Mouse (Mus musculus): ENCODE data around the gene Kazald1.
"Not testable (repeated sequence)": the region's sequence is repeated elsewhere in the genome, so short reads cannot be mapped to it uniquely, and the experiment has no call there.

The Kazald1 gene

DNA sequence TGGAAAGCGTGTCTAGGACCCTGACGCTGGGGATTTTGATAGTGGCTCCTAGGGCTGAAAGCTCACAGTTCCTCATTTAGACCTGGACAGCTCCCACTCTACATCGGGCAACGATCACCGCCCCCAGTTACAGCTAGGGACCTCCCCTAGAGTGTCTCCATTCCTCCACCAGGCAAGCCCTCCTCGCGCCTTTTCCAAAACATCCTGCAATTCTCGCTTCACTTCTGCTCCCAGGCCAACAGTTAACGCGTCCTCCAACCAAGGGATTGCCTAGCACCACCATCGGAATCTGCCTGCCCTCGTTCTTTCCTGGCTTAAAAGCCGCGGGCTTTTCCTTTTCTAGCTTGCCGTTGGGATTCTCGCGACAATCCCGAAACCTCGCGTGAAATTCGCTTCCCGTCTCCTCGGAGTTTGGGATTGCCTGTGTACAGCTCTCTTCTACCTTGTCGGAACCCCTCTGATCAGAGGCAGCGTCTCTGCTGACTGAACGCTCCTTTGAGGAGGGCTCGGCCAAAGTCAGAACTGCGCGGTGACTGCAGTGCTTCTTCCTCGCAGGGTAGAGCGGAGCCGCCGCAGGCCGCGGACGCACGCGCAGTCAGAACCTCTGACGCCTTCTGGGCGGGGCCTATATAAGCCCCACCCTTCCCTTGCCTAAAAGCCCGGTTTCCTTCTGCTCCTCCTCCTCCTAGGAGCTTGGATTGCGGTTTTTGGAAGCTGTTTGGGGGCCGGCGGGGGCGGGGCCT, at the start of gene Kazald1:
Gene Kazald1 (plus strand): TSS at position 662 of the 743 bp plus-strand sequence.
- DNase-seq (ENCODE audit: low spot score in 2 of 2) = peak; percentile 93

DNA sequence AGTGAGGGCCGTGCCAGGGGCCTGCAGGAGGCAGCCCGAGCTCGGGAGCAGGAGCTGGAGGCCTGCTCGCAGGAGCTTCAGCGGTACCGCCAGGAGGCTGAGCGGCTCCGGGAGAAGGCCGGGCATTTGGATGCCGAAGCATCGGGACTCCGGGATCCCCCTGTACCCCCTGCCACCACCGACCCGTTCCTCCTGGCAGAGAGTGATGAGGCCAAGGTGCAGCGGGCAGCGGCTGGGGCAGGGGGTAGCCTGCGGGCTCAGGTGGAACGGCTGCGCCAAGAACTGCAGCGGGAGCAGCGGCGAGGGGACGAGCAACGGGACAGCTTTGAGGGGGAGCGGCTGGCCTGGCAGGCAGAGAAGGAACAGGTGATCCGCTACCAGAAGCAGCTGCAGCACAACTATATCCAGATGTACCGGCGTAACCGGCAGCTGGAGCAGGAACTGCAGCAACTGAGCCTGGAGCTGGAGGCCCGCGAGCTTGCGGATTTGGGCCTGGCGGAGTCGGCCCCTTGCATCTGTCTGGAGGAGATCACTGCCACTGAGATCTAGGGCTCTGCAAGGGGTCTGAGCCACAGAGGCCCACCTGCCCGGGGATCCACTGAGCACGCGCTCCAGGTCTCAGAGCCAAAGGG, 49.0 kb upstream of the Kazald1 start:
- DNase-seq (ENCODE audit: low spot score in 2 of 2) = no peak

DNA sequence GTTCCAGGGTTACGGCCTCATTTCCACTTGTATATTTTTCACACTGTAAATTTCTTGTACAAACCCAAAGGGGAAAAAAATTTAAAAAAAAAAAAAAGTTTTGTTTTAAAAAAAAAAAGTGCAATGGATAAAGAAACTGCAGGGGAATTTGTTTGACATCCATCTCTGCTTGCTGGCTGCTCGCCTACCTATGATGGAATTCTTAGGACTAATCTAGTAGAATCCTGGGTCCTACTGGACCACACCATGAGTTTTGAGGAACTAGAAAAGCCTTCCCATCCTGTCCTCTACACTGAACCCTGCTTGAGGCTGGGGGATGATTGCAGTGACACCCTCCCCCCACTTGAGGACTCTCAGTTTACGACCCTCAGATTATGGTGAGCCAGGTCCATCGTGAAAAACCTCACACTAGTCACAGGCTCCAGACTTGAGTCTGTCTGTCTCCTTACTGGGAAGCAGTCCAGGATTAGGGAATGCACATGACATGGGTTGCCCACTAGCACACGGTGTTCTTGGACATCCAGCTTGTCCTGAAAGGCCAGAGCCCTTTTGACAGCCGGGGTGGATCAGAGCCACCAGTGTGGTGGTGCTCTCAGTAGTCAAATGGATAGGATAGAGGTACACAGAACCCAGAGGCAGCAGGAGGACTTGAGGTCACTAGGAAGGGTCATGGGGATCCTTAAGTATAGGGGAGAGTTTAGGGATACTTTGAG, 47.9 kb upstream of the Kazald1 start:
- no peak for DNase-seq (ENCODE audit: low spot score in 2 of 2)

DNA sequence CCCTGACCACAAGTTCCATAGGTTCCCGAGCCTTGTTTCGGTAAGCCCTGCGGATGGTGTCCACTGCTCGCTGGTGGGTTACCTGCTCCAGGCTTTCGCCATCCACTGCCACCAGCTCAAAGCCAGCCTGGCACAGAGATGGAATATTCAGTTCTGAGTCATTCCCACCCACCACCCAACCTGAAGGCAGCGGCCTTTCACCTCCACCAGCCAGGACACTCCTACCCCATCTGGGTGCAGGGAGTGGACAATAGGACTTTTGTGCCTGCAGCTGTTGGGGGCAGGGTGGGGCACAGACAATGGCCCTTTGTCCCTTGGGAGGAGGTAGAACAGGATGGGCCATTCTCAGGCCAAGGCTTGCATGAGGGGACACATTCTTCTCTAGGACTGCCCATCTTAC, 47.2 kb upstream of the Kazald1 start:
- peak in 1 of 2 experiments; percentile 21 for DNase-seq (ENCODE audit: low spot score in 2 of 2)

DNA sequence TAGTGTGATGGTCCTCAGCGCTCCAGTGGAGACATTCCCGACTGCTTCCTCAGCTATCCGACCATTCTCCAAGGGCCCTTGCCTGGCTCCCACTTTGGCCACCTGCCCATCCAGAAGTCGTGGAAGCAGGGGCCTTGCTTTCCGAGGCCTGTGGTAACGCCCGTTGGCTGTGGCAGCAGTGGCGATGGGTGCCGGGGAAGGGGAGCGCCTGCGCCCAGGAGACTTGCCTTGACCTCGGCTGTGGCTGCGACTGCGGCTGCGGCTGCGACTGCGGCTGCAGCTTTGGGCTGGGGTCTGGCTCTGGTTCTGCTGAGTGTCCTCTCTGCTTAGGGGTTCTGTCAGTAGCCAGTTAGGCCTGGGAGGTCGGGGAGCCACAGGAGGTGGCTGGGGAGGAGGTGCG, 46.3 kb upstream of the Kazald1 start:
- no peak for DNase-seq (ENCODE audit: low spot score in 2 of 2)

- no peak for DNase-seq (ENCODE audit: low spot score in 2 of 2)
These were observed 45.5 kb upstream of the Kazald1 start for GRCm38 (mm10) chr19:45029571-45029970.

DNA sequence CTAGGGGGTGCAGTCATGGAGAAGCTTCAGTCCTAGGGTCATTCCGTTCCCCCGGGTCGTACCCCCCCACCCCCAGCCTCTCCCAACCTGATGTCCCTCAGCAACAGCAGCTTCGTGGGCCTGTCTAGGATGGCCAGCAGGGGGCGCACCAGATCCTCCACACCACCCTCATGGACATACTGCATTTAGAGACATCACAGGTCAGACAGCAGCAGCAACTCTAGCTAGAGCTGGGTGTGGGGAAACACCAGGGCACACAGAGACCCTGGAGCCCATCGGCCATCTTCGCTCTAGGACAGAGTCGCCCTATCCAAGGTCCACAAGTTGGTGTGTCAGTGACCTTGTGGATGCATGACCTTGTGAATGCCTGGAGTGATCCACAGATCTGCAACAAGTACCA, 44.9 kb upstream of the Kazald1 start:
- peak; percentile 43 to 64 for DNase-seq (ENCODE audit: low spot score in 2 of 2)

DNA sequence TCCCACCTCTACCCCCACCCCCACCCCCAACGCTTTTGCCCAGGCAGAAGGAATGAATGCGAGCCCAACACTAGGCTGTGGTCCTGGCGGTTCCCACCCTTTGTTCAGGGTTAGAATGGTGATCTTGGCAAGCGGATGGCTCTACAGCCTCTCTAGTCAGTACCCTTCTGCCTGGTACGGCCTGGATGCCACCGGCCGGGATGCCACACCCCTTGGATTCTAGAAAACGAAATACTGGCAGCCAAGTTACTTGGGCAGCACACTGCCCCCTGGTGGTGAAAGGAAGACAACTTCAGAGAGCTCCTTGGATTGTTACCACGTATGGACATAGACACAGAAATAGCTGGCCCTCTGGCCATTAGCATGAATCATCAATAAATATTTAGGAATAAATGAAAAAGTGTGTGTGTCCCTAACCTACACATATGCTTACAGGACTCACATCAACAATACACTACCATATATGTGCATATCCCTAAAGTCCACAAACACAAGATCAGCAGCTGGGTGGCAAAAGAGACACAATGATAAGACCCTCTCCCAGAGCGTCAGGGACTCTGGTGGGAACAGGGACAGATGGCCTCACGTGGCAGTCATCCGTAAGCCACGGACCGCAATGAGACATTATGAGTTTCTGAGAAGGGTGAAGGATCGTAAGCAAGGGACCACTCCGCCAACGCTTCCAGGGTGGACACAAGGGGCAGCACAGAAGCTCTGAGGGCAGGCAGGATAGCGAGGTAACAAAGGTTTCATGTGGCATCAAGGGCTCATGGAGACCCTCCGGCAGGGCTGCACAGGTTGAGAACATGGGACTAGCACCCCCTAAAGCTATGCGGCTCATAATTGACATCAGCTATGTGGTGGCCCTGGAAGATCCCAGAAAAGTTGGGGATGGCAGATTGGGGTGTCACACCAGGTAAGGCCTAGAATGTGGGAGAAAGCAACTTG, 44.0 kb upstream of the Kazald1 start:
- DNase-seq (ENCODE audit: low spot score in 2 of 2) = peak; percentile 57 to 77

DNA sequence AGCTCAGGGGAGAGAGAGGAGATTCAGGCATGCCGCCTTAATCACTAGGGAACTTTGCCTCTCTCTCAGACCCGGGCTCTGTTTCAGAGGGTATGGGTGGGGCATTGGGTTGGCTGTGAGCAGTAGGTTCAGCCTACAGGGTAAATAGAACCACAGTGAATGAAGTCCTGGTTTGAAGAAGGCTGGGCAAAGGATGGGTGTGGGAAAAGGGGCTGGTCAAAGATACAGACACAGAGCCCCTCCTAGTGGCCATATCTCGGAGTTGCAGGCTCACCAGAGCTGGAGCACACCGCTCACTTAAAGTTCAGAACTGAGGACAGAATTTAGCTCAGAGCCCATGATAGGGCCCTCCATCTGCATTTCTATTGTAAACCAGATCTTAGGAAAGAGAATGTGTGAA, 43.3 kb upstream of the Kazald1 start:
- DNase-seq (ENCODE audit: low spot score in 2 of 2) = peak; percentile 70 to 80

DNA sequence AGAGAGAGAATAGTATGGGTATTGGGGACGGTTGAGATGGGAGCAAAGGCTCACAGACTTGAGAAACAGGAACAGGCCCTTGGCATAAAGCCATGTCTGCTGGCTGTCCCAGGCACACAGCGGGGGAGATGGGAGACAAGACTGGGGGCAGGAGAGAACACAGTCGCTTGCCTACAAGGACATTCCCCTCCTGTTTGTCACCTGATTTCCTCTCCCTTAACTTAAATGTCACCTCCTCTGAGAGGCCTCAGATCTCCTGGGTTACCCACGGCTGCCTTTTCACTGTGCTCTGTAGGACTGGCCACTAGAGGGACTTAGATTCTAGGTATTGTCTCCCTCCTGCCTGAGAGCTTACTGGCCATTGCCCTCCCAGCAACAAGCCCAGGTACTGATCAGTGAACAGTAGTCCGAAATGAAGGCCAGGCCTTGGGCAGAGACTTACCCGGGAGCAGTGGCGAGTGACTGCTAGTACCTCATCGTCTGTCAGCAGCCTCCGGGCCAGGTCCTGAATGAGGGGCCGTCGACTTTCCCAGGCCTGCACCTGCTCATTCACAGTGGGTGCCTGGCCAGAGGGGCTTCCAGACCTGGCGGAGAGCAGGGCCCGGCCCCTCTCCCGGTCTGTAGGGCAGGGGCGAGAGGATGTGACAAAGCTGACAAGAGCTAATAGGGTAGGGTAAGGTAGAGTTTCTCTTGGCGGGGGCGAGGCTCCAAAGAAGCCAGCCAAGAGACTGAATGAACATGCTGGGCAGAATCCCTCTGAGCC, 42.3 kb upstream of the Kazald1 start:
- no peak for DNase-seq (ENCODE audit: low spot score in 2 of 2)

DNA sequence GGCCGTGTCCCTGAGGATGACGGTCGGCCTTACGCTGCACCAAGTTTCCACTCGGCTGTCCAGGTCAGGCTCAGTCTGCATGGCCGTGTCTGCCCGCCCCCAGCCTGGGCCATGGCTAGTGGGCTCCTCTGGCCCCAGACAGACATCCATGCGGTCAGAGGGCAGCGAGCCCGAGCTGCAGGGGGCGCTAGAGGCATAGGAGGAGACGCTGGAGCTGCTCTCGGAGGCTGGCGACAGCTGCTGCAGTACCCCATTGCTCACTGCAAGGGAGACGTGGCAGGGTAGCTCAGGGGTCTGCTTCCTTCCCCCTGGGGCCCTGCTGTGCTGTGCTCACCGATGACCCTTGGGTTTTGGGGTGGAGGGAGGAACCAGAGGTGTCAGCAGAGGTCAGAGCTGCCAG, 38.2 kb upstream of the Kazald1 start:
- no peak for DNase-seq (ENCODE audit: low spot score in 2 of 2)

- not testable (repeated sequence) for DNase-seq (ENCODE audit: low spot score in 2 of 2)
These were observed 36.8 kb upstream of the Kazald1 start for GRCm38 (mm10) chr19:45038198-45038597.

- no peak for DNase-seq (ENCODE audit: low spot score in 2 of 2)
These were observed 34.8 kb upstream of the Kazald1 start for GRCm38 (mm10) chr19:45040214-45040613.

DNA sequence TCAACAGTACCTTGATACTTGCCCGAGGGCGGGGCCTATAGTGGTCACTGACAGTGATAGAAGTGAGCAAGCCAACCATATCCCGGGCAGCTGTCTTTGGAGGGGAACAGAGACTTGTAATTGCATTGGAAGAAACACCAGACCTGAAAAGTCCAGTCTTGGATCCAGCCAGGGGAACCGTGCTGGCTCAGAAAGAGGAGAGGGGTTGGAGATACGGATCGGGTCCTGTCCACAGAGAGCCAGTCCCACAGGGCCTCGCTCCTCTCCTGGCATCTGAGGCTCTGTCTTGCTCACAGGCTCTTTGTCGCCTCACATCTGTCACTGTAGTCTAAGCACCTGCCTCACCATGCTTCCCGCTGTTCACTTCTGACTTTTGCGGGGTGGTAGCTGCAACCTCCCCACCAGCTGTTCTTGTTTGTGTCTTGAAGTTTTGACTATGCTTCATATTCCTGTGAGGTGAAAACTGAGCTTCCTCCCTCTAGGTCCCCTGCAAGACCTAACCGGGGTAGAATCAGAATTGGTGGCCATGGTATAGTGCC, 30.6 kb upstream of the Kazald1 start:
- DNase-seq (ENCODE audit: low spot score in 2 of 2) = no peak

GRCm38 (mm10) chr19:45045236-45045635, 29.8 kb upstream of the Kazald1 start:
- DNase-seq (ENCODE audit: low spot score in 2 of 2) = no peak

GRCm38 (mm10) chr19:45045651-45046050, 29.4 kb upstream of the Kazald1 start, which contains the start of gene Pdzd7:
TSS of gene Pdzd7 (minus strand) at chr19:45045717.
- DNase-seq (ENCODE audit: low spot score in 2 of 2) = no peak

GRCm38 (mm10) chr19:45046523-45047321, 28.3 kb upstream of the Kazald1 start:
- peak; percentile 83 for DNase-seq (ENCODE audit: low spot score in 2 of 2)

- DNase-seq (ENCODE audit: low spot score in 2 of 2) = peak; percentile 92 to 94
These were observed 27.6 kb upstream of the Kazald1 start, which contains the start of gene Sfxn3 for GRCm38 (mm10) chr19:45047417-45047934. TSS of gene Sfxn3 (plus strand) at chr19:45047503.

GRCm38 (mm10) chr19:45047935-45048643, 27.0 kb upstream of the Kazald1 start:
- peak; percentile 62 to 75 for DNase-seq (ENCODE audit: low spot score in 2 of 2)

Data from urinary bladder, postnatal 36 days (tissue).